Mouse (Mus musculus) neural tube, embryonic 12.5 days (tissue): ENCODE results near the gene Cenpa. TPM values are rescaled to one million over a fixed set of nuclear protein-coding genes. Genes with fewer than 3 reads are reported as not detected.
"Not testable (repeated sequence)": the region's sequence is repeated elsewhere in the genome, so short reads cannot be mapped to it uniquely, and the experiment has no call there.

ENCODE experiments used
- ATAC-seq: fragments of 200-750 bp; cut with Nextera tagmentation; 2 replicates; pipeline ENCODE4 v1.8.0; 2017; ENCODE audit warnings: low read depth, mild to moderate bottlenecking, moderate TSS enrichment, moderate library complexity; ENCODE audit not compliant: low FRiP score
- H3K27ac ChIP-seq: fragments of 300-500 bp; sonication (generic); 2 replicates; pipeline ENCODE4 v1.5.1; 2016
- H3K27me3 ChIP-seq: fragments of 300-500 bp; sonication (generic); replicated peaks from 2 replicates; pipeline ENCODE4 v1.6.1; 2016; ENCODE audit warnings: mild to moderate bottlenecking
- H3K36me3 ChIP-seq: fragments of 300-500 bp; sonication (generic); 2 replicates; pipeline ENCODE4 v1.6.1; 2016; ENCODE audit warnings: mild to moderate bottlenecking
- H3K4me1 ChIP-seq: fragments of 300-500 bp; sonication (generic); 2 replicates; pipeline ENCODE4 v1.6.1; 2016
- H3K4me2 ChIP-seq: fragments of 300-500 bp; sonication (generic); replicated peaks from 2 replicates; pipeline ENCODE4 v1.6.1; 2016; ENCODE audit warnings: mild to moderate bottlenecking
- H3K4me3 ChIP-seq: fragments of 300-500 bp; sonication (generic); 2 replicates; pipeline ENCODE4 v1.5.1; 2016
- H3K9ac ChIP-seq: fragments of 300-500 bp; sonication (generic); 2 replicates; pipeline ENCODE4 v1.6.1; 2016; ENCODE audit warnings: mild to moderate bottlenecking
- H3K9me3 ChIP-seq: fragments of 300-500 bp; sonication (generic); 2 replicates; pipeline ENCODE4 v1.6.1; 2016; ENCODE audit warnings: mild to moderate bottlenecking
- WGBS: fragments of 180-500 bp; shearing (Covaris S2); methylation state at CpG from one replicate; pipeline ENCODE4 v1.1.7; 2016; 5-methylcytosine and 5-hydroxymethylcytosine counted together
- polyA plus RNA-seq: library from polyadenylated mRNA; unstranded; fragments of >200 nt; fragmentation: Nextera tagmentation; extraction: Ambion mirVana; gene quantifications from 2 replicates; pipeline ENCODE4 v1.2.1, GENCODE M21; 2016

The Cenpa gene
- polyA plus RNA-seq, 1 experiment from 2014 or later: 210 TPM

- 90% methylated on average over 8 of the region's 8 CpGs for WGBS
- H3K36me3 ChIP-seq: no peaks in the 10 kb centered on the region
- no peaks in the 10 kb centered on the region for H3K9me3 ChIP-seq
- H3K4me2 ChIP-seq: no peak overlapping the region
- H3K27ac ChIP-seq: no peak overlapping the region
- no peaks in the 10 kb centered on the region for H3K27me3 ChIP-seq
- no peak overlapping the region for H3K9ac ChIP-seq
- H3K4me1 ChIP-seq: no peaks in the 10 kb centered on the region
- ATAC-seq: no peak
- H3K4me3 ChIP-seq: no peak overlapping the region
These were observed 33.9 kb downstream of the Cenpa start for GRCm38 (mm10) chr5:30700361-30701000.

- H3K36me3 ChIP-seq, H3K9me3 ChIP-seq, H3K4me2 ChIP-seq, H3K4me3 ChIP-seq, H3K27ac ChIP-seq, H3K9ac ChIP-seq, ATAC-seq, H3K27me3 ChIP-seq, H3K4me1 ChIP-seq: not testable (repeated sequence)
- WGBS: 42% methylated on average over 4 of the region's 4 CpGs
These were observed 34.8 kb downstream of the Cenpa start for GRCm38 (mm10) chr5:30701373-30701772.

GRCm38 (mm10) chr5:30701866-30702265 lies 35.3 kb downstream of the Cenpa start:
- no peak overlapping the region for H3K27ac ChIP-seq
- WGBS: 91% methylated on average over 3 of the region's 3 CpGs
- H3K9me3 ChIP-seq: no peaks in the 10 kb centered on the region
- no peak for ATAC-seq
- H3K9ac ChIP-seq: no peak overlapping the region
- H3K36me3 ChIP-seq: no peaks in the 10 kb centered on the region
- H3K4me1 ChIP-seq: no peaks in the 10 kb centered on the region
- no peak overlapping the region for H3K4me2 ChIP-seq
- no peak overlapping the region for H3K4me3 ChIP-seq
- H3K27me3 ChIP-seq: no peaks in the 10 kb centered on the region

GRCm38 (mm10) chr5:30709744-30710383 lies 43.3 kb downstream of the Cenpa start:
- H3K9ac ChIP-seq: no peak overlapping the region
- ATAC-seq: no peak
- no peaks in the 10 kb centered on the region for H3K36me3 ChIP-seq
- H3K4me2 ChIP-seq: no peak overlapping the region
- H3K4me3 ChIP-seq: no peak overlapping the region
- WGBS: 15% methylated on average over 13 of the region's 13 CpGs
- no peaks in the 10 kb centered on the region for H3K9me3 ChIP-seq
- H3K27me3 ChIP-seq: no peaks in the 10 kb centered on the region
- H3K27ac ChIP-seq: no peak overlapping the region
- H3K4me1 ChIP-seq: peaks cover 11% of the 10 kb centered on the region

GRCm38 (mm10) chr5:30710486-30710885 lies 43.9 kb downstream of the Cenpa start:
- no peaks in the 10 kb centered on the region for H3K9me3 ChIP-seq
- H3K36me3 ChIP-seq: no peaks in the 10 kb centered on the region
- H3K27me3 ChIP-seq: no peaks in the 10 kb centered on the region
- H3K9ac ChIP-seq: no peak overlapping the region
- peaks cover 15% of the 10 kb centered on the region for H3K4me1 ChIP-seq
- H3K27ac ChIP-seq: no peak overlapping the region
- WGBS: 22% methylated on average over 8 of the region's 8 CpGs
- ATAC-seq: no peak
- peak overlapping the region; percentile 70 for H3K4me2 ChIP-seq
- peak overlapping the region; percentile 76 for H3K4me3 ChIP-seq

GRCm38 (mm10) chr5:30711147-30712001 lies 44.8 kb downstream of the Cenpa start, which contains the start of gene Dpysl5:
Dpysl5 (plus strand) TSS chr5:30711564.
- peak within 1 kb of the TSS; percentile 68 for H3K27ac ChIP-seq
- no peaks in the 10 kb centered on the region for H3K27me3 ChIP-seq
- no peaks in the 10 kb centered on the region for H3K9me3 ChIP-seq
- under 1% methylated on average over 71 of the region's 71 CpGs for WGBS
- H3K4me3 ChIP-seq: peak within 1 kb of the TSS; percentile 76
- H3K36me3 ChIP-seq: no peaks in the 10 kb centered on the region
- H3K4me1 ChIP-seq: peaks cover 15% of the 10 kb centered on the region
- peak; percentile 91 for ATAC-seq
- peak within 1 kb of the TSS; percentile 70 for H3K4me2 ChIP-seq
- peak within 1 kb of the TSS; percentile 88 for H3K9ac ChIP-seq

- WGBS: under 1% methylated on average over 14 of the region's 14 CpGs
- H3K9me3 ChIP-seq: no peaks in the 10 kb centered on the region
- H3K4me3 ChIP-seq: peak overlapping the region; percentile 76
- H3K27ac ChIP-seq: peak overlapping the region; percentile 68
- peak overlapping the region; percentile 88 for H3K9ac ChIP-seq
- ATAC-seq: peak; percentile 30
- no peaks in the 10 kb centered on the region for H3K36me3 ChIP-seq
- peaks cover 15% of the 10 kb centered on the region for H3K4me1 ChIP-seq
- H3K27me3 ChIP-seq: no peaks in the 10 kb centered on the region
- peak overlapping the region; percentile 70 for H3K4me2 ChIP-seq
These were observed 45.4 kb downstream of the Cenpa start for GRCm38 (mm10) chr5:30712002-30712390.

- peak overlapping the region; percentile 70 for H3K4me2 ChIP-seq
- H3K27me3 ChIP-seq: no peaks in the 10 kb centered on the region
- peak overlapping the region; percentile 68 for H3K27ac ChIP-seq
- peak overlapping the region; percentile 88 for H3K9ac ChIP-seq
- peak overlapping the region; percentile 76 for H3K4me3 ChIP-seq
- no peaks in the 10 kb centered on the region for H3K9me3 ChIP-seq
- under 1% methylated on average over 42 of the region's 43 CpGs for WGBS
- no peaks in the 10 kb centered on the region for H3K36me3 ChIP-seq
- ATAC-seq: peak; percentile 38
- H3K4me1 ChIP-seq: peaks cover 21% of the 10 kb centered on the region
These were observed 46.1 kb downstream of the Cenpa start for GRCm38 (mm10) chr5:30712441-30713298.

GRCm38 (mm10) chr5:30713299-30713675 lies 46.7 kb downstream of the Cenpa start:
- Histone ChIP-seq H3K9me3 (no peaks in the 10 kb centered on the region), H3K4me1 (peaks cover 27% of the 10 kb centered on the region), H3K4me3 (peak overlapping the region; percentile 76), H3K9ac (peak overlapping the region; percentile 88), H3K36me3 (no peaks in the 10 kb centered on the region), H3K27me3 (no peaks in the 10 kb centered on the region), H3K4me2 (peak overlapping the region; percentile 70), H3K27ac (peak overlapping the region; percentile 68)
- WGBS: under 1% methylated on average over 20 of the region's 20 CpGs
- peak; percentile 31 for ATAC-seq

GRCm38 (mm10) chr5:30713691-30714090 lies 47.1 kb downstream of the Cenpa start:
- Histone ChIP-seq H3K27ac (peak overlapping the region; percentile 68), H3K36me3 (no peaks in the 10 kb centered on the region), H3K27me3 (no peaks in the 10 kb centered on the region), H3K4me1 (peaks cover 31% of the 10 kb centered on the region), H3K4me3 (peak overlapping the region; percentile 76), H3K9ac (peak overlapping the region; percentile 88), H3K4me2 (peak overlapping the region; percentile 70), H3K9me3 (no peaks in the 10 kb centered on the region)
- ATAC-seq: no peak
- WGBS: 13% methylated on average over 11 of the region's 11 CpGs

- Histone ChIP-seq H3K27ac (no peak overlapping the region), H3K4me2 (no peak overlapping the region), H3K27me3 (no peaks in the 10 kb centered on the region), H3K4me1 (peaks cover 28% of the 10 kb centered on the region), H3K9ac (no peak overlapping the region), H3K9me3 (no peaks in the 10 kb centered on the region), H3K36me3 (peaks cover 13% of the 10 kb centered on the region; the same call in 1 of the 2 replicates), H3K4me3 (no peak overlapping the region)
- ATAC-seq: no peak
- WGBS: 91% methylated on average over 2 of the region's 2 CpGs
These were observed 49.7 kb downstream of the Cenpa start for GRCm38 (mm10) chr5:30716311-30716710.
